Mouse (Mus musculus): ENCODE measurements around the gene Pde9a. TPM values are rescaled to one million over a fixed set of nuclear protein-coding genes. Genes with fewer than 3 reads are reported as not detected.

The Pde9a gene
- polyA plus RNA-seq, 1 experiment from 2014 or later = 31.5 TPM

DNA sequence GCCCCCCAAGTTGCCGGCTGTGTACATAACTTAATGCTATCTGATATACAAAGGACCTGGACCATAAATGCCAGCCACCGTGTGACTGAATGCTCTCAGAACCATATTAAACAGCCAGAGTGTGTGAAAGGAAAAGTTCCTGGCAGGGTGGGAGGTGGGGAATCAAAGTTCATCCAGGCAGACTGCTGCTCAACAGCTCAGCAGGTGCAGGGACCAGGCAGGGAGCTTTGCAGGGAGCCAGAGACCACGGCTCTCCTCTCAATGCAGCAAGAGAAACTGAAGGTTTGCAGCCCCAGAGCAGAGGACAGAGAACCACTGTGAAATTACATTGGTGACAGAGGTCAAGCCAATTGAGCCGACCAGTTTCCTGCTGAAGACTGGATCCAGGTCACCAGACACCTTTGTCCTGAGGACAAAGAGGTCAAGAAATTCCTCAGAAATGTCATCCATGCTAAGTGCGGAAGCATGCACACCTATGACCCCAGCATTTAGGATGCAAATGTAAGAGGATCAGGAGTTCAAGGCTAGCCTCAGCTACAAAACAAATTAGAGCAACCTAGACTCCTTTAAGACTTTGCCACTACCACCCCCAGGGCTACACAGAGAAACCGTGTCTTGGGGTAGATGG lies 101.5 kb downstream of the Pde9a start:
- Histone ChIP-seq H3K4me1 (replicated peaks; ENCODE audit: control insufficient read depth, insufficient read depth, low read length) (no peaks in the 10 kb centered on the region), H3K36me3 (ENCODE audit: control insufficient read depth, insufficient read depth, low read length) (no peaks in the 10 kb centered on the region), H3K9me3 (ENCODE audit: control insufficient read depth, low read length) (no peaks in the 10 kb centered on the region), H3K9ac (ENCODE audit: low read length) (no peak overlapping the region), H3K27ac (ENCODE audit: low read length) (no peak overlapping the region), H3K4me3 (ENCODE audit: low read length) (no peak overlapping the region), H3K4me2 (ENCODE audit: low read depth, low read length) (no peak overlapping the region), H3K27me3 (ENCODE audit: control insufficient read depth, insufficient read depth, low read depth, low read length) (no peaks in the 10 kb centered on the region)
- no peak for ATAC-seq (ENCODE audit: low read depth)
- 34% methylated on average over 6 of the region's 6 CpGs for WGBS

DNA sequence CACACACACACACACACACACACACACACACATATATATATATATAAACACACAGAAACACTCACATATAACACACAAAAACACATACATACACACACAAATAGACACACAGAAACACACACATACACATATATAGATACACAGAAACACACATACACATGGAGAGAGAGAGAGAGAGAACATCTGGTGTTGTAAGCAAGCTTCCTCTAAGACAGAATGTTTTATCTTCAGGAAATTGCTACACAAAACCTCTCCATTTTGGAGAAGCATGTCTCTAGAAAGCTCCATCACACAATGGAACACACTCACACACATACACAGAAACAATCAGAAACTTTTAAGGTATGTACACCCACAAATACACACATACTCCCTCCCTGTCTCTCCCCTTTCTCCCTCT lies 105.3 kb downstream of the Pde9a start:
- Histone ChIP-seq H3K9ac (ENCODE audit: low read length) (no peak overlapping the region), H3K4me2 (ENCODE audit: low read depth, low read length) (no peak overlapping the region), H3K9me3 (ENCODE audit: control insufficient read depth, low read length) (no peaks in the 10 kb centered on the region), H3K27ac (ENCODE audit: low read length) (no peak overlapping the region), H3K27me3 (ENCODE audit: control insufficient read depth, insufficient read depth, low read depth, low read length) (no peaks in the 10 kb centered on the region), H3K4me3 (ENCODE audit: low read length) (no peak overlapping the region), H3K4me1 (replicated peaks; ENCODE audit: control insufficient read depth, insufficient read depth, low read length) (no peaks in the 10 kb centered on the region), H3K36me3 (ENCODE audit: control insufficient read depth, insufficient read depth, low read length) (peaks cover 9% of the 10 kb centered on the region)
- ATAC-seq (ENCODE audit: low read depth) = no peak

DNA sequence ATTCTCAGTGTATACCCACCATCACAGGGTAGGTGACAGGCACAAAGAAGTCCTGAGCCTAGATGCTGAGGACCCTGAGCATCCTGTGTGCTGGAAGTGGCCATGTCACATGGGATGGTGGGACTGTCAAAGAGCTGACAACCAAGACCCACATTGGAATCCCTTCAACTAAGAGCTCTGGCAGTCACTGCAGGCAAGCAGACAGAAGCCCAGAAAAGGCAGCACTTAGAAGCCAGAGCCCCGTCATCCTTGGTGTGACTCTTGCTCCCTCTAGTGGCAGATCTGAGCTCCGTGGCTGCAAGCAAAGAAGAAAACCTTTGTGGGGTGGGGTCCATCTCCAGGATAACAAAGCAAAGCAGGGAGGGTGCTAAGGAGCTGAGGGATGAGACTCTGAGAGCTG lies 106.4 kb downstream of the Pde9a start:
- no peaks in the 10 kb centered on the region for H3K4me1 ChIP-seq (replicated peaks; ENCODE audit: control insufficient read depth, insufficient read depth, low read length)
- peaks cover 12% of the 10 kb centered on the region for H3K36me3 ChIP-seq (ENCODE audit: control insufficient read depth, insufficient read depth, low read length)
- no peaks in the 10 kb centered on the region for H3K9me3 ChIP-seq (ENCODE audit: control insufficient read depth, low read length)
- no peaks in the 10 kb centered on the region for H3K27me3 ChIP-seq (ENCODE audit: control insufficient read depth, insufficient read depth, low read depth, low read length)
- H3K9ac ChIP-seq (ENCODE audit: low read length) = no peak overlapping the region
- peak; percentile 69 for ATAC-seq (ENCODE audit: low read depth)
- H3K4me2 ChIP-seq (ENCODE audit: low read depth, low read length) = no peak overlapping the region
- 2% methylated on average over 2 of the region's 2 CpGs for WGBS
- H3K27ac ChIP-seq (ENCODE audit: low read length) = no peak overlapping the region
- H3K4me3 ChIP-seq (ENCODE audit: low read length) = no peak overlapping the region

DNA sequence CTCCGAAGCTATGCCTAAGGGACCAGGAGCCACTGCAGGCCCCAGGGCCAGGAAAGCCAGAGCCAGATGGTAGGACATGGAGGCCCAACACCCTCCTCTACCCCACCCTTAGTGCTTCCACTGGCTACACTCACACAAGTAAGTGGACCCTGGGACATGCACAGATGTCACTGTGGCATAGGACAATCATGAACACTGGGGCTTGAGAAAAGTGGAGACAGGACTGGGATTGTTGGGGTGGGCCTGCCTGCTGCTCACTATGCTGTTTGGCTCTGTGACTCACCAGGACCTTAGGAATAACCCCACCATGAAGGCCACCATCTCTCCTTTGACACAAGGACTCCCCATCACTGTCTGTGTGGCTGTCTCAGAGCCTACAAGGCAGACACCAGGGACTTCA lies 109.0 kb downstream of the Pde9a start:
- no peak for ATAC-seq (ENCODE audit: low read depth)
- H3K4me2 ChIP-seq (ENCODE audit: low read depth, low read length) = no peak overlapping the region
- no peak overlapping the region for H3K4me3 ChIP-seq (ENCODE audit: low read length)
- H3K4me1 ChIP-seq (replicated peaks; ENCODE audit: control insufficient read depth, insufficient read depth, low read length) = no peaks in the 10 kb centered on the region
- 90% methylated on average over 1 of the region's 1 CpGs for WGBS
- H3K36me3 ChIP-seq (ENCODE audit: control insufficient read depth, insufficient read depth, low read length) = peaks cover 32% of the 10 kb centered on the region
- H3K27me3 ChIP-seq (ENCODE audit: control insufficient read depth, insufficient read depth, low read depth, low read length) = no peaks in the 10 kb centered on the region
- no peak overlapping the region for H3K27ac ChIP-seq (ENCODE audit: low read length)
- H3K9me3 ChIP-seq (ENCODE audit: control insufficient read depth, low read length) = no peaks in the 10 kb centered on the region
- H3K9ac ChIP-seq (ENCODE audit: low read length) = no peak overlapping the region

DNA sequence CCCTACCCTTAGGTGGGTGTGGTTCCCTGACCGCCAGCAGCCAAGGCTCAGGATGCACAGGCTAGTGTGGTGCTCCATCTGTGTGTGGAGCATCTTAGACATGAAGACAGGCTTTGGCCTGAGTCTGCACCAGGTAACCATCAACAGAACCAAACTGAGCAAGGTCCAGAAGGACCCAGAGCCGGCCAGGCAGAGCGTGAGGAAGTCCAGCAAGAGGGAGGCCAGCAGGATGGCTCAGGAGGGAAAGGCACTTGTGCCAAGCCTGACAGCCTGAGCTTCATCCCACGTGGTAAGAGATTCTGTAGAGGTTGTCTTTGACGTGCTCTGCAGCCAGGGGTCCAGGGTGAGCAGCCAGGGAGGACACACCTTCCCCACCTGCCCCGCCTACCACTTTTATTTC lies 111.7 kb downstream of the Pde9a start:
- Histone ChIP-seq H3K27me3 (ENCODE audit: control insufficient read depth, insufficient read depth, low read depth, low read length) (no peaks in the 10 kb centered on the region), H3K27ac (ENCODE audit: low read length) (no peak overlapping the region), H3K4me3 (ENCODE audit: low read length) (no peak overlapping the region), H3K4me1 (replicated peaks; ENCODE audit: control insufficient read depth, insufficient read depth, low read length) (no peaks in the 10 kb centered on the region), H3K4me2 (ENCODE audit: low read depth, low read length) (no peak overlapping the region), H3K9me3 (ENCODE audit: control insufficient read depth, low read length) (no peaks in the 10 kb centered on the region), H3K9ac (ENCODE audit: low read length) (no peak overlapping the region), H3K36me3 (ENCODE audit: control insufficient read depth, insufficient read depth, low read length) (peaks cover 48% of the 10 kb centered on the region)
- ATAC-seq (ENCODE audit: low read depth) = no peak
- WGBS = 88% methylated on average over 6 of the region's 6 CpGs

DNA sequence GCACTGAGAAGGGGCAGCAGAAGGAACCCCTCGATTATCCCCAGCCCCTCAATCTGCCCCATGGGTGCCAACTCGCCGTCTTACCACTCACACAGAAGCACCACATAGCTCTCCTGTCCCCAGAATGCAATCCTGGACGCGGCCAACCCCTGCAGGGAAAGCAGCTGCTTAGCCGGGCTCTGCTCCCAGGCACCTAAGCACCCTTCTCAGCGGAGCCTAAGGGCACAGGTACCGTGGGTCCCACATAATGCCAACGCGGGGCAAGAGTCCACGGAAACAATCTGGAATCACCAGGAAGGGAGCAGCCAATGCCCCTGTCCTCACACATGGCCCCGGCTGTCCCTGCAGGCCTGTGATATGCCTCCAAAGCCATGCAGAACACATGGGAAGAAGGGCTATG lies 113.7 kb downstream of the Pde9a start:
- H3K4me1 ChIP-seq (replicated peaks; ENCODE audit: control insufficient read depth, insufficient read depth, low read length) = no peaks in the 10 kb centered on the region
- H3K27me3 ChIP-seq (ENCODE audit: control insufficient read depth, insufficient read depth, low read depth, low read length) = no peaks in the 10 kb centered on the region
- H3K36me3 ChIP-seq (ENCODE audit: control insufficient read depth, insufficient read depth, low read length) = peaks cover 53% of the 10 kb centered on the region
- H3K4me2 ChIP-seq (ENCODE audit: low read depth, low read length) = no peak overlapping the region
- H3K9ac ChIP-seq (ENCODE audit: low read length) = no peak overlapping the region
- H3K27ac ChIP-seq (ENCODE audit: low read length) = no peak overlapping the region
- no peak overlapping the region for H3K4me3 ChIP-seq (ENCODE audit: low read length)
- no peak for ATAC-seq (ENCODE audit: low read depth)
- 95% methylated on average over 12 of the region's 12 CpGs for WGBS
- H3K9me3 ChIP-seq (ENCODE audit: control insufficient read depth, low read length) = no peaks in the 10 kb centered on the region

DNA sequence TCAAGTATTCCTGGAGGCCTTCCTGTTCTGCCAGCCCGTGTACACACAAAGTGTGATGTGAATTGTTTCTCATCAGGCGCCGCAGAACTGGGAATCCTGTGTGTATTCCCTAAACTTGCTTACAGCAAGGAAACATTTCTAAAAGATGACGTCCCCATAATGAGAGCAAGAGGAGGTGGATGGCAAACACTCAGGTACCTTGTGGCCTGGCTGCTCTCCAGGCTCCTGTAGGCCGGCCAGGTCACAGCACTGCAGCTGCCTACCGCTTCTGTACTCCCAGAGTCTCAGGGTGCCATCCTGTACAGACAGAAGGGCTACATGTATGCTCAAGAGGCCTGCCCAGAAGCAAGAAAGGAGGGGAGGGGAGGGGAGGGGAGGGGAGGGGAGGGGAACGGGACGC lies 114.4 kb downstream of the Pde9a start:
- WGBS = 82% methylated on average over 8 of the region's 8 CpGs

DNA sequence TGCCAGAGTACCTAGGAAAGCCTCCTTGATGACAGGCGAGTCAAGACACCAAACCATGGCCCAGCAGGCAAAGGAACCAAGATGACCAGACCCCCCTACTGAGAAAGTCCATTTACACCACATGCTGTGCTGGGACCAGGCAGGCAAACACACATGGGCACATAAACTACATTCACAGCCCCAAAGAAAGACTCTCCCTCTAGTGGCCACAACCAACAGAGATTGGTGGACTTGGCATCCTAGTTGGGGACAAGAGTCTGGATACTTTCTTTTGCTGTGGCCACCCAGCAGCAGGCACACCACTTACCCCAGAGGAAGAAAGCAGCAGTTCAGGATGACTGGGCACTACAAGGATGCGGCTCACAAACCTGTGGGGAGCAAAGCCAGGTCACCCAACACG lies 114.9 kb downstream of the Pde9a start:
- WGBS = 85% methylated on average over 3 of the region's 3 CpGs
- H3K27me3 ChIP-seq (ENCODE audit: control insufficient read depth, insufficient read depth, low read depth, low read length) = no peaks in the 10 kb centered on the region
- H3K4me1 ChIP-seq (replicated peaks; ENCODE audit: control insufficient read depth, insufficient read depth, low read length) = no peaks in the 10 kb centered on the region
- H3K9ac ChIP-seq (ENCODE audit: low read length) = no peak overlapping the region
- no peak overlapping the region for H3K27ac ChIP-seq (ENCODE audit: low read length)
- H3K36me3 ChIP-seq (ENCODE audit: control insufficient read depth, insufficient read depth, low read length) = peaks cover 47% of the 10 kb centered on the region
- H3K9me3 ChIP-seq (ENCODE audit: control insufficient read depth, low read length) = no peaks in the 10 kb centered on the region
- no peak overlapping the region for H3K4me2 ChIP-seq (ENCODE audit: low read depth, low read length)
- no peak for ATAC-seq (ENCODE audit: low read depth)
- H3K4me3 ChIP-seq (ENCODE audit: low read length) = no peak overlapping the region

More for the DNA sequence above, 114.4 kb downstream of the Pde9a start:
- Histone ChIP-seq H3K9ac (ENCODE audit: low read length) (no peak overlapping the region), H3K36me3 (ENCODE audit: control insufficient read depth, insufficient read depth, low read length) (peaks cover 52% of the 10 kb centered on the region), H3K9me3 (ENCODE audit: control insufficient read depth, low read length) (no peaks in the 10 kb centered on the region), H3K4me2 (ENCODE audit: low read depth, low read length) (no peak overlapping the region), H3K4me3 (ENCODE audit: low read length) (no peak overlapping the region), H3K27ac (ENCODE audit: low read length) (no peak overlapping the region), H3K27me3 (ENCODE audit: control insufficient read depth, insufficient read depth, low read depth, low read length) (no peaks in the 10 kb centered on the region), H3K4me1 (replicated peaks; ENCODE audit: control insufficient read depth, insufficient read depth, low read length) (no peaks in the 10 kb centered on the region)
- no peak for ATAC-seq (ENCODE audit: low read depth)

DNA sequence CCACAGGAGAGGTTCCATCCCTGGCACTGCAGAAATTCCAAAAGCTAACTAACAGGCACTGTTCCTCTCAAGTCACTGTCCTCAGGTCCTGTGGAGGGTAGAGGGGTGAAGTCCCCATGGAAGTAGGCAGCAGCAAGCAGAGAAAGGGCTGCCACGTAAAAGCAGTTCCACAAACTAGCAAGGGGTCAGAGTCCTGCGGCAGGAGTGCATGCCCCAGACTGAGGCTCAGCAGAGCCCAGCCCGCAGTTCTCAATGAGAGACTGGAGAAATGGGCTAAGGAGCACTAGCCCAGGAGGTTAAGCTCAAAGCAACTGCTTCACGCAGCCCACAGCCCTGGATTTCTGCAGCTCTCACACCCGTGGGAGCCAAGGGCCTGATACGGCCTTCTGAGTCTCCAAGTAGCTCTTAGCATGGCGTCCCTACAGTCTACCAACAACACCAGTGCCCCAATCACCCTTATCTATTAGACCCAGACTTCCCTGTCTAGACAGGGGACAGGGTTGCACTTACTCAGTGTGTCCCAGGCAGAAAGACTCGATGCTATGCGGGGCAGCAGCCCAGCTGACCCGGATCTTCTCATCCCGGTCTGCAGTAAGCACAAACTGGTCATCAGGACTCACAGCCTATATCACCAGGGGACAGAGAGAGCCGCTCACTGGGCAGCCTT lies 116.4 kb downstream of the Pde9a start:
- WGBS = 87% methylated on average over 12 of the region's 12 CpGs
- no peak overlapping the region for H3K27ac ChIP-seq (ENCODE audit: low read length)
- no peak for ATAC-seq (ENCODE audit: low read depth)
- no peaks in the 10 kb centered on the region for H3K9me3 ChIP-seq (ENCODE audit: control insufficient read depth, low read length)
- no peaks in the 10 kb centered on the region for H3K27me3 ChIP-seq (ENCODE audit: control insufficient read depth, insufficient read depth, low read depth, low read length)
- no peak overlapping the region for H3K9ac ChIP-seq (ENCODE audit: low read length)
- H3K4me1 ChIP-seq (replicated peaks; ENCODE audit: control insufficient read depth, insufficient read depth, low read length) = no peaks in the 10 kb centered on the region
- H3K4me3 ChIP-seq (ENCODE audit: low read length) = no peak overlapping the region
- H3K4me2 ChIP-seq (ENCODE audit: low read depth, low read length) = no peak overlapping the region
- H3K36me3 ChIP-seq (ENCODE audit: control insufficient read depth, insufficient read depth, low read length) = peaks cover 42% of the 10 kb centered on the region
